Mouse (Mus musculus) brain, embryonic 14.5 days (tissue): Measurements from ENCODE around the gene Ctc1.

ENCODE experiments used
- CTCF ChIP-seq: fragments of 200-500 bp; IDR thresholded peaks from 2 replicates; pipeline ENCODE4 v1.5.1; 2012; ENCODE audit warnings: inconsistent platforms, mild to moderate bottlenecking, moderate library complexity, borderline replicate concordance; ENCODE audit not compliant: insufficient read depth, insufficient read length; ENCODE audit errors: extremely low read depth
- POLR2A ChIP-seq: fragments of 200-500 bp; IDR thresholded peaks from 2 replicates; pipeline ENCODE4 v1.6.1; 2012; ENCODE audit warnings: mild to moderate bottlenecking, inconsistent platforms, borderline replicate concordance; ENCODE audit not compliant: poor library complexity, insufficient read depth, insufficient read length, severe bottlenecking; ENCODE audit errors: extremely low read depth

DNA sequence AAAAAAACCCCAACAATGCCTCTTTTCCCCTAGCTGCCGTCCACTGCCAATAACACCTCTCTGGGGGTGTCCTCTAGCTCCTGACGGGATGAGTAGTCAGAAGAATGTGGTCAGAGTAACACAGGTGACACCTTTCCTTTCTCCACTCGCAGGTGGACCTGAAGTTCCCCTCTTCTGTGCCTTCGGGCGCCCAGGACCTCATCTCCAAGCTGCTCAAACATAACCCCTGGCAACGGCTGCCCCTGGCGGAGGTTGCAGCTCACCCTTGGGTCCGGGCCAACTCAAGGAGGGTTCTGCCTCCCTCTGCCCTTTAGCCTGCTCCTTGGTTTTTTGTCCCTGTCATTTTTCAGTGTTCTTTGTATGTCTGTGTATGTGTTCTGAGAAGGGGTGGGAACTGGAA is 35.0 kb downstream of the Ctc1 start:
- no peak for TF ChIP-seq POLR2A
- no peak for TF ChIP-seq CTCF
